Mouse (Mus musculus) granulocyte monocyte progenitor cell, adult 5-6 weeks (primary cell): ENCODE measurements around the gene Mroh2a. TPM values are rescaled to one million over a fixed set of nuclear protein-coding genes. Genes with fewer than 3 reads are reported as not detected.
A peak's percentile ranks its signal among the peaks of the same experiment; 100 is the strongest.

Experiments used
- ATAC-seq: replicated peaks from 2 replicates; pipeline ENCODE4 v1.8.0; 2016; ENCODE audit warnings: mild to moderate bottlenecking, moderate TSS enrichment, inconsistent platforms; ENCODE audit not compliant: poor library complexity, severe bottlenecking
- total RNA-seq, 2 experiments: library from RNA; stranded (forward) in 1 of 2; stranded (reverse) in 1 of 2; fragments of 200-712, 200-1000 nt in 1 of 2; fragments of >200 nt in 1 of 2; fragmentation: Nextera tagmentation in 1 of 2; gene quantifications; 2 replicates each; pipeline ENCODE4 v1.2.3; 2014 to 2017

The Mroh2a gene
- total RNA-seq, 2 experiments from 2014 or later, result 0.10 TPM; not detected in 1

DNA sequence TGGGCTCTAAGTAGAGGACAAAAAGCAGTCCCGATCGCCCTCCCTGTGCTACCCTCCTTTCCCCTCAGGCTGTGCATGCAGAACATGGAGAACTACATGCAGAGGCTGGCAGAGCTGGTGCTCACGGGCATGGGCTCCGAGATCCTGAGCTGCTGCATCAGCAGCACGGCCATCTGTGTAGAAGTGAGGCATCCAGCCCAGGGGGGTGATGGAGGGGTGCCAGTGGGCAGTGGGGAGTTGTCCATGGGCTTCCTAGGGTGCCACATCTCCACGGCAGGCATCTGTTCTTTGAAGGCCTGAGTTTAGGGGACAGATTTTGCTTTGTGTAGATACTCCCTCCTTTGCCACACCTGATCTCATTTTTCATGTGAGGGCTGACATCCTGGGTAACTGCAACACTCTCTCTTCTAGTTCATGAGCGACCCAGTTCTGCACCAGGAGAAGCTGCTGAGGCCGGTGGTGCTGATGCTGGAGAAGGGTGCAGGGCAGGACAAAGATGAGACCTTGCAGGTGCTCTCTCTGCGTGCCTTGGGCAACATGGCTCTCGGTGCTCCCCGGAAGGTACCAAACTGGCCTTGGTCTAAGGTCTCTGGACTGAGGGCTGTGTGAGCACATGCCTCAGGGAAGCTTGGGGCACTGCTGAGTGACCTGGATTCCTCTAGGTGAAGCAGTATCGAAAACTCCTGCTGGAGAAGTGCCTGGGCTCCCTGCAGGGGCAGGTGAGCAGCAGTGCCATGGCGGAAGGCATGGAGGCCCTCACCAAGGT is 29.4 kb downstream of the Mroh2a start:
- ATAC-seq, result no peak

- ATAC-seq, result no peak
Measured at GRCm38 (mm10) chr1:88256886-88257663, 30.3 kb downstream of the Mroh2a start.

DNA sequence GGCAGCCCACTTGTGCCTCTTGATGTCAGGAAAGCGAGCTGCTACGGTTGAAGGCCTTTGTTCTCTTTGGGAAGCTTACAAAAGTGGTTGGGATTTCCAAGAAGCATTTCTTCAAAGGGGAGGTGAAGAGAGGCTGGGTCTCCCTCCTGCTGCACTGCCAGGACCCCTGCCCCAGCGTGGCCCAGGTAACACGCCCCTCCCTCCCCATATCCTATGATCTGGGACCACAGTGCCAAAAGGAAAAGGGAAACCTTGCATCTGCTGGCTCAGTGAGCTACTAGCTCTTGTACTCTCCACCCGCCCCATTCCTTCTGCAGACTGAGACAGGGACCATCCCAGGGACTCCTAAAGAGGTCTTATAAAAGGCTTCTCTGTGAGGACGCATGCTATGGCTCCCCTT is 30.9 kb downstream of the Mroh2a start:
- ATAC-seq, result no peak

DNA sequence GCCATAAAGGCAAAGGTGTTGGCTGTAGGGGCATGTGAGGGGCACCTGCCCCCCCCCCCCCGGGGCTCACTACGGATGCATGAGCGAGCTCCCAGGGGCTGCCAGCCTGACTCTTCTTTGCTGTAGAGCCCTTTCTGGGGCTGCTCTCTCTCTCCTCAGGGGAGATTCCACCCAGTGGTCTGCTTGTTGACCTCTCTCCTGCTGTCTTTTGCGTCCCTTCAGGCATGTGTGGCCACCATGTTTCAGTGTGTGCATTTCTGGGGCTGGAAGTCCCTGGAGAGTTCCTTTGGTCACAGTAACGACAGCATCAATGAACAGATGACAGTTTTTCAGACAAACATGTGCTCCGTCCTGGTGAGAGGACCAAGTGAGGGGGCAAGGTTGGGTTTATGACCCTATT is 31.6 kb downstream of the Mroh2a start:
- ATAC-seq, result no peak

GRCm38 (mm10) chr1:88258881-88259642 is 32.3 kb downstream of the Mroh2a start:
- peak; percentile 6; the same call in 1 of the 2 replicates for ATAC-seq

DNA sequence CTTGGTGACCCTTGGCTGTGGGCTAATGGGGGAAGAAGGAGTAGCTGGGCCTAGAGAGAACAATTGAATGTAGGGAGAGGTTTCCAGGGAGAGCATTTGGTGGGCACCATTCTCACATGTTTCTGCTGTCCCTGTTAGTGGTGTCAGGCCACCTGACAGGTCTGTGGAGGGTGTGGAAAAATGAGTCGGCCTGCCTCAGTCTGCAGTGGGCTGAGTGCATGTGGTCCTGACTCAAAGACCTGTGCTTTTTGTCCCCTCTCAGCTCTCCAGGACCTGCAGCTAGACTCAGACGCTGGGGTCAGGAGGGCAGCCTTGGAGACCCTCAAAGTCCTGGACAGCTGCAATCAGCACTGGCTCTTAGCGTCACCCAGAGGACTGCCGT is 32.8 kb downstream of the Mroh2a start:
- no peak for ATAC-seq

DNA sequence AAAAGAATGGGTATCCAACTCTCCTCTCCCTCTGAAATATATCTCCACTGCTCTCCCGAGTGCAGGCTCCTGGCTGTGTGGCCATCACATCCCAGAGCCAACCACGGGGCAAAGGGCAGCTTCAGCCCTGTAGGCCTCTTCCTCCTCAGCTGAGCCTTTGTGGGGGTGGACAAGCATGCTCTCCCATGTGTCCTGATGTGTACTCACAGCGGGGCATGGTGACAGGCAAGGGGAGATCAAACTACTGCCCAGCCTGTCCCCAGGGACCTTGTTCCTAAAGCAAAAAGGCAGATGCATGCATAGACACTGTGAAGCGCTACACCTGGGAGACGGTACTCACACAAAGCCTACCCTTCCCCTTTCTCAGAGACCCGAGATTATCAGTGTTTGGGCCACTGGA is 33.3 kb downstream of the Mroh2a start:
- ATAC-seq, result peak; percentile 1

DNA sequence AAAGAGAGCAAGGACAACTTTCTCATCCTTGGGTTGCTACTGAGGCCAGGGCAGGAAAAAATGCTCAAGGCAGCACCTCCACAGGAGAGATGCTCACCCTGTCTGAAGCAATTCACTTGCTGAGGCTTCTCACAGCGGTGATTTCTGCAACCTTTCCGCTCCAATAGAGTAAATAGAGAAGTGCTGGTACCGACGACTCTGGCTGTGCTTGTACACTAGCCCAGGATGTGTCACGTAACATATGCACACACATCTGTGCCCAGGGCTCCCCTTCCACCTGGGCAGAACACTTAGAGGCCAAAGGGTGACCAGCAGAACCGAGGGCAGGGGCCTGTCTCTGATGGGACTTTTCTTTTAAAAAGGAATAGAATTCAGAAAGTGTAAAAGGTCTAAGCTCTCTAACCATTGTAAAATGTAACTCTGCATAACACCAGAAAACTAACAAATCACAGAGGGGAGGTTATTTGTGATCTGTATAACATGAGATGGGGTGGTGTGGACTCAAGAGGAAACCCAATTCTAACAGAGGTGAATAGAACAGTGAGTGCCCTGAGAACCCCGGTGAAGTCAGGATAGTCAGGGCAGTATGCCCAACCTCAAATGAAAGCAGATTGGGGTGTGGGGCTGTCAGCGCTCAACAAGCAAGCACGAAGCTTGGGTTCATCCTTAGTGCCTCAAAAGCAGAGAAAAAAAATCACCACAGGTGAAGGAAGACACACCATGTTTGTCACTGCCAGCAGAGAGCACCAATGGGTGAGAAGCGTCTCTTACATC is 34.0 kb downstream of the Mroh2a start:
- peak; percentile 34 for ATAC-seq

DNA sequence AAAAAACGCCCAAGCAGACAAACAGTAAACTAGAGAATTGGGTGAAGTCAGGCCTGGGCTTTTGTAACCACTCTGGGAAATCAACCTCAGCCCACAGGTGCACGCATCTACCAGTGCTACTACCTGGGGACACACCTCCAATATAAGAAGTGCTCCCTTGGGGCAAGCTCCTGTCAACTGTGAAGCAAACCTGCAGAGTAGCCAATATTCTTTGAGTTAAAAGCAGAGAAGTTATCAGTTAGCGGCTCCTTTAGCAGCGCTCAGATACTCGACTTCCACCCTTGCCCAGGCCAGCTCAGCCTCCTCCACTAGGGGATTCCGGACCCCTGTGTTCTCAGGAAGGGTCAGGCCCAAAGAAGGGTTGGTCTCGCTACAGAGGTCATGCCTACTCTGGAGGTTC is 34.9 kb downstream of the Mroh2a start:
- no peak for ATAC-seq

DNA sequence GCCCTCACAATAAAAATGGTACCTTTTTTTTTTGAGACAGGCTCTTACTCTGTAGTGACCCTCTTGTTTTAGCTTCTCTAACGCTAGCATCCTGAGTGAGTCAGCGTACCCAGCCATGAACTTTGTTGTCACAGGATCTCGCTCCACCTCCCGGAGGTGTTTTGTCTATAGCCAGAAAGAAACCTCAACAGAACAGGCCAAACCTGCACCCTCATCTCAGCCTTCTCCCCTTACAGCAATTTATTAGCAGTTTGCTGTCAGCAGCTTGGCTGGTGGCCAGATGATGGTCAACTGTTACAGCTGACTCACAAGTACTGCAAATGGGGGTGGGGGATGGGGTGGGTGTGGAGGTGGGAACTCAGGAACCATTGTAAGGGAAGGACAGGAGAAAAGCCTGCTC is 35.5 kb downstream of the Mroh2a start:
- ATAC-seq, result no peak

GRCm38 (mm10) chr1:88262961-88263360 is 36.2 kb downstream of the Mroh2a start:
- ATAC-seq, result no peak

GRCm38 (mm10) chr1:88263778-88264177 is 37.0 kb downstream of the Mroh2a start:
- no peak for ATAC-seq

DNA sequence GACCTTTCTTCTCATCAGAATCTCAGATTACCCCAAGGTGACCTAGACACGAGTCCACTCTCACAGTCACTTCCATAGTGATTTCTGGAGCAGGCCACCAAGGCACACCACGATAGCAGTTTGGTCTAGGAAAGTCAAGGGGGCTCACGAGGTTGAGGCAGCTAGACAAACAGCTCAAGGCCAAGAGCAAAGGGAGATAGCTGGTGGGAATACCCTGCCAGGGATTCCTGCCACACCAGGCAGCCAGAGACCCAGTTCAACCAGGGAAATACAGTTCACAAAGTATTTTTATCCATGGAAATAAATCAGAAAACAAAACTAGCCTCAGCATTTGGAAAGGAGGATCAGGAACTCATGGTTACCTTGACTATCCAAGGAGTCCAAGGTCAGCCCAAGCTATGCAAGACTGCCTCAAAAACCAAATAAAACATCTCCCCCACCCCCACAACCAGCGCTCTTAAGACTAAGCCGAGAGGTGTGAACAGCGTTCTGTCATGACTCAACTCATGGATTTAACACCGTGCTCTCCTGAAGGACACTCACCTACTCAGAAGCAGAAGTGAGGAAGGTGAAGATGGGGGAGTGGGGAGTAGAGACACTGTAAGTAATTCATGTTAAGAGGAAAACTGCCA is 37.6 kb downstream of the Mroh2a start:
- no peak for ATAC-seq

GRCm38 (mm10) chr1:88264869-88265240 is 38.1 kb downstream of the Mroh2a start:
- no peak for ATAC-seq

DNA sequence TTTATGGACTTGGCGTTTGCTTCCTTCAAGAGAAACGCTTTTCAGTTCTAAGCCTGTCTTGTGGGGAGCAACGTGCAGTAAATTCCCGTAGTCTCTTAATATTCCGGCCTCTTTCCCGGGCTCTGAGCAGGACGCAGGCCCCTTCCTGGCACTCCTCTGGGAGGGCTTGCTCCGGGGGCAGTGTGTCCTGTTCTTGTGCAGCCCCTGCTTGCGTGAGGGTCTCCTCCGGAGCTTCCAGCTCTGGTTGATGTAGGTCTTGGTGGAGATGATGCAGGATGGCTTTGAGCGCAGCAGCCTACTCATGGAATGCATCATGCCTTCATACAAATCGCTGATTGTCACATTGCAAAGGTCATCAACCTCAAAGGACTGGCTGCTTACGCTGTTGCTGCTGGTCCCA is 39.3 kb downstream of the Mroh2a start:
- no peak for ATAC-seq

GRCm38 (mm10) chr1:88267489-88267888 is 40.7 kb downstream of the Mroh2a start:
- ATAC-seq, result no peak

- no peak for ATAC-seq
Measured at GRCm38 (mm10) chr1:88268070-88268469, 41.3 kb downstream of the Mroh2a start.

DNA sequence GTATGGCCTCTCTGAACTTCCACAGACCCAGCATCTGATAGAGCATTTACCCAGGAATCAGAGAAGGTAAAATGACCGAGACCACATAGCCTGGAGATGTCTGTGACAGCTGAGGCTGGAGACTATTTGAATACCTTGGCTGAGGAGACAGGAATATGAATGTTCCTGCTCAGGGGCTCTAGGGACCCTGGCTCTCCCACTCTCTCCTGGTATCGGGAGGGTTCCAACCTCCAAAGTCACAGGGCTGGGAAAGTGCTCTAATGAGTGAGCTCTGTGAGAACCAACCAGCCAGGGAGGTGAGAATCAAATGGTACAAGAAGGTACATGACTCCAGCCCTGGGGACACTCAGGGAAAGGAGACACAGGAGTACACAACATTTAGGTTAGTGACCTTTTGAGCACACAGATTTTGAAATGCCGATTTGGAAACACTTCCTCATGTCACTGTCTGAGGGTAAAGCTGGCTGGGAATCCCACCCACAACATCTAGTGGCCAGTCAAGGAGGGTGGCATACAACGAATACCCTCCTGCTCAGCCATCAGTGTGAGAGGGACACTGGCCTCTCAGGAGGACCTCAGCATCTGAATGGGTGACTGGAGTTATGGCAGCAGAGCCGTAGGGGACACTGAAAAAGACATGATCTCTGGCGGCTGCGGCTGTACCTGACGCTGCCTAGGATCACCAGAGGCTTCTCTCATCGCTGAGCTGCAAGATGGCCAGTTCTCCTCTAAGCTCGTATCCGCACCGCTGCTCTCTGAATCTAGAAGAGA is 42.9 kb downstream of the Mroh2a start:
- ATAC-seq, result peak; percentile 13; the same call in 1 of the 2 replicates

GRCm38 (mm10) chr1:88272851-88273250 is 46.1 kb downstream of the Mroh2a start:
- no peak for ATAC-seq
